Mouse (Mus musculus) retina, adult 2 months (tissue): ENCODE results near the gene Mrpl39.

Experiments used
- DNase-seq: peaks from one replicate; pipeline ENCODE4 v3.0.0-alpha.2; 2012; ENCODE audit warnings: low read depth, low spot score

The Mrpl39 gene

DNA sequence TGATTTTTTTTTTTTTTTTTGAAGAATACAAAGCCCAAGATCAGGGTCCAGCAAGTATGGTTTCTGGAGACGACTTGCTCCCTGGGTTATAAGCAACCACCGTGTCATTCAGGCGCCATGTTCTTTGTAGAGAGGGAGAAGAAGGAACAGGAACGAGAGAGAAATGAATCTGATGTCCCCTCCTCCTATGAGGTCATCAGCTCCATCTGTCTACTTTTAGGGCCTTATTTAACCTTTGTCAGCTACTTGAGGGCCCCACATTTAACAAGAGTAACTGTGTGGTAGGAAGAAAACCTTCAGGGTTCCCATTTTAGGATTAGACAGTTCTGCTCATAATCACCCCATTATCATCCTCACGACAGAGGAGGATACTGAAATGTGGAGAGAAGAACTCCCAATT, 34.5 kb downstream of the Mrpl39 start:
- DNase-seq, result no peak

DNA sequence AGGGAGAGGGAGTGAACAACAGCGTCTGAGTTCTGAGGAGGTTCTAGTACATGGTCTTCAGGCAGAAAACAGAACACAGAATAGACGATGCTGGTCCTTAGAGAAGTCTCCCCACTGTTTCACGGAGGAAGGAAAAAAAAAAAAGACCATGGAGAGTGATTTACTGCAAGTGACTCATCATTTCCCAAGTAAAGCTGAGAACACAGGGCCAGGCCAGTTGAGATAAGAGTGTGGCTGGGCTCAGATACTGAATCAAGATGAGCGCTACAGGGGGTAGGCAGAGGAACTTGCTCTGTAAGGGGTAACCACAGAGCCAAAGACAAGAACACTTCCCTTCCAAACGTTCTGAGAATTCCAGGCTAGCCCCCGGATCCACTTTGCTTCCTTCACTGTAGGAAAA, 36.8 kb downstream of the Mrpl39 start:
- DNase-seq, result no peak

DNA sequence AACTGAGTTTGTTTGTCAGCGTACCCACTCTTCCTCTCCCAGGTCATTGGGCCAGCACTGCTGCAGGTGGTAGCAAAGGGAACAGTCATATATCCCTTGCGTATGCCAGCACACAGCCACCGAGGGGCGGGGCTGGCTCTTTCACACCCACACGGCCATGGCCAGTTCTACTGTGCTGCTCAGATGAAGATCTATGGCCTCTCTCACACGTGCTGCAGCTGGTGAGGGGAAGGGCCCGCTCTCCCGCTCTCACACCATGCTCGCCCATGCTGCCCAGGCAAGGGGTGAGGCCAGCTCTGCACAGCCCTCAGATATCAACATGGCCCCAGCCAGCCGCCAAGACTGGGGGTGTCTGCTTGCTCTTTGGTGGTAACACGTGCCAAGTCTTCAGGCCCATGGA, 39.4 kb downstream of the Mrpl39 start:
- no peak for DNase-seq

DNA sequence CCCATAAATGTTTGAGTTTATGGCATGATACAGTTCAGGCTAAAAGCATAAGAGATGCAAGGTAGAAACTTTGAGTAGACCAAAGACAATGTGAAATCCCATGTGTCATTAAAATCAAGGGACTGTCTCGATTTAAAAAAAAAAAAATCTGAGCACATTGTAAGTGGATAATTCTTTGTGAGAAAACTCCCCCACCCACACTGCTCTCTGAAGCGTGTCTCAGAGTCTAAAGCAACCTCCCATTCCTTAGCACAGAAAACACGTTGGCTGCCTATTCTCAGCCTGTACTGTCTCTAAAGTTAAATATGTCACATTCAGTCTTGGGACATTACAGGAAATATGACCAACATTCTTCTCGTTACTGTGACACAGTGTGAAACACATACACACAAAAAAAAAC, 53.6 kb downstream of the Mrpl39 start:
- no peak for DNase-seq

DNA sequence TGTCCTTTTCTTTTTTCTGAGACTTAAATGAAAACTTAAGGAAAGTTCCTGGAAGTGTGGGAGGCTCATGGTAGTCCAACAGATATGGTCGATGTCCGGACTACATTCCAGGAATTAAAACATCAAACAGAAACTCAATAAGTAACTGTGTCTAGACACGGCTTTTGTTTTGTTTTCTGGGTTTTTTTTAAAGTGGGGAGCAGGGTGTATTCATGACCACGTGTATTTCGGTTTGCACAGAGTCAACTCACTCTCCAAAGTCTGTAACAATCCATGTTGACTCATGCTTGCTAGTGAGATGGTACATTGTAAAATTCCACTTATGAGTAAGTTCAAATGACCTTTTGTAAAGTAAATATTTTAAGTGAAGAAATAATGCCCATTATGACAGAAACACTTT, 54.8 kb downstream of the Mrpl39 start:
- DNase-seq, result no peak

DNA sequence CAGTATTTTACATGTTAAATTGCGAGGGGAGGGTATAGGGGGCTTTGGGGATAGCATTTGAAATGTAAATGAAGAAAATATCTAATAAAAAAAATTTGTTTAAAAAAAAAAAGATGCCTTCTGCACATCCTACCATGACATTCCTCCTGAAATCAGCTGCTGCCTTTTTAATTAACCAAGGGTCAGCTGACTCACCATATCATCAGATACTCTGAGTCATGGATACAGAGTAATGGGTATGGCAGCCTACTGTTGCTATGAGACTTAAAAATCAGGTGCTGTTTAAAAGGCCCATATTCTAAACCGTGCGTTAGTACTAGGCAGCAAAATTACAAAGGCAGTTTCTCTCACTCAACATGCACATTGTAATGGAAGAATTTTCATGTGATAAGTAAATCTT, 58.2 kb downstream of the Mrpl39 start:
- DNase-seq, result no peak
